Mouse (Mus musculus): Measurements from ENCODE around the gene Yipf6. TPM values are rescaled to one million over a fixed set of nuclear protein-coding genes. Genes with fewer than 3 reads are reported as not detected.
"Not testable (repeated sequence)": the region's sequence is repeated elsewhere in the genome, so short reads cannot be mapped to it uniquely, and the experiment has no call there.

The Yipf6 gene
- polyA plus RNA-seq, 1 experiment: 22.0 TPM

DNA sequence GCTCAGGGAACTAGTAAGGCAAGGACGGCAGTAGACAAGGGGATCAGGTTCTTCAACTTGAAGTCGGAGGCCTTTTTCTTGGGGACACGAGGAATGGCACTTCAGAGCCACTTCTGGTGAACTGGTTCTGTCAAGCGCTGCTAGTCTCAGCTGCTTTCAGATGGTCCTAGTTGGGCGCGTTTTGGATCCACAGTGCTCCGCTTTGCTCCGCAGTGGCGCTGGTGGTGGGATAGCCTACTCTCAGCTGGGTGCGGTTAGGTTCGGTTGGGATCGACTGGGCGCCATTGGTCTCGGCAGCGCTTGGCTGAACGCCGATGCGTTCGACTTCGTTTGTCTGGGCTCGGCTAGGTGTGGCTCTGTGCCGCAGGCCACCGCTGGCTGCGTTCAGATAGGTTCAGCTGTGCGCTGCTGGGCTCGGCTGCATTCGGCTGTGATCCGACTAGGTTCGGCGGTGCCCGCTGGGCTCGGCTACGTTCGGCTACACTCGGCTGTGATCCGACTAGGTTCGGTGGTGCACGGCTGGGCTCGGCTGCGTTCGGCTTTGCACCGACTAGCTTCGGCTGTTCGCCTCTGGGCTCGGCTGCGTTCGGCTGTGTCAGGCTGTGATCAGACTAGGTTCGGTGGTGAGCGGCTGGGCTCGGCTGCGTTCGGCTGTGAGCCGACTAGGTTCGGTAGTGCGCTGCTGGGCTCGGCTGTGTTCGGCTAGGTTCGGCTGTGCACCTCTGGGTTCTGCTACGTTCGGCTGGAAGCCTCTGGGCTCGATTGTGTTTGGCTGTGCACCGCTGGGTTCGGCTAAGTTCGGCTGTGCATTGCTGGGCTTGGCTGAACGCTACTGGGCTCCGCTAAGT is 815 bp downstream of the Yipf6 start:
- peaks cover 2% of the 10 kb centered on the region; the same call in 1 of the 2 replicates for H3K4me1 ChIP-seq (ENCODE audit: control insufficient read depth, insufficient read depth, low read length)
- H3K27ac ChIP-seq (ENCODE audit: insufficient read depth, low read length): peak overlapping the region; percentile 56
- DNase-seq: peak; percentile 92 to 98
- H3K27me3 ChIP-seq (ENCODE audit: control insufficient read depth, insufficient read depth, low read length): no peaks in the 10 kb centered on the region
- WGBS: 8% methylated on average over 66 of the region's 66 CpGs
- peak overlapping the region; percentile 80 for H3K4me3 ChIP-seq (replicated peaks; ENCODE audit: insufficient read depth, low read depth, low read length)
- TF ChIP-seq POLR2A (IDR thresholded peaks at IDR 0.05; ENCODE audit: borderline replicate concordance, insufficient read depth, low read length) (peak; percentile 49; the same call in 1 of the 2 replicates), CTCF (IDR thresholded peaks at IDR 0.05; ENCODE audit: borderline replicate concordance, insufficient read depth, low read depth, low read length) (no peak)

DNA sequence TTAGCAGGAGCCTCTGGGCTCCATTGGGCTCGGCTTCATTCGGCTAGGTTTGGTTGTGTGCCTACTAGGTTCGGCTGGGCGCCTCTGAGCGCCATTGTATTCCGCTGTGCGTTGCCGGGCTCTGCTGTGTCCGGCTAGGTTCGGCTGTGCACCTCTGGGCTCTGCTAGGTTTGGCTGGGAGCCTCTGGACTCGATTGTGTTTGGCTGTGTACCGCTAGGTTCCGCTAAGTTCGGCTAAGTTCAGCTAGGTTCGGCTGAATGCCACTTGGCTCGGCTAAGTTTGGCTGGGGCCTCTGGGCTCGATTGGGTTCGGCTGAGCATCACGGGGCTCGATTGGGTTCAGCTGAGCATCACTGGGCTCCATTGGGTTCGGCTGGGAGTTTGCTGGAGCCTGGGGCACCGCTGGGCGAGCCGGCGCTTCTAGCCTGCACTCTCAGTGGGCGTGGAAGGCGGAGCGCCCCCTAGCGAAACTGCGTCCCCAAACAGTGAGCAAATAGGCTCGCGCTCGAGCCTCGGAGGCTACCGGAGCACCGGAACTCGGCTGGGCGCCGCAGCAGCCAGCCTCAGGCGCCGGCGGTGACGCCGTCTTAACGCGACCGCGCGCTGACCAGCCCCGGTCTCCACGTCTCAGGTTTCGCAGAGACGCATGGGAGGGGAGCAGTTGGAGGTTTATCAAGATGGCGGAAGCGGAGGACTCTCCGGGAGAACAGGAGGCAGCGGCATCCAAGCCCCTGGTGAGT is 1.6 kb downstream of the Yipf6 start:
- no peaks in the 10 kb centered on the region for H3K27me3 ChIP-seq (ENCODE audit: control insufficient read depth, insufficient read depth, low read length)

DNA sequence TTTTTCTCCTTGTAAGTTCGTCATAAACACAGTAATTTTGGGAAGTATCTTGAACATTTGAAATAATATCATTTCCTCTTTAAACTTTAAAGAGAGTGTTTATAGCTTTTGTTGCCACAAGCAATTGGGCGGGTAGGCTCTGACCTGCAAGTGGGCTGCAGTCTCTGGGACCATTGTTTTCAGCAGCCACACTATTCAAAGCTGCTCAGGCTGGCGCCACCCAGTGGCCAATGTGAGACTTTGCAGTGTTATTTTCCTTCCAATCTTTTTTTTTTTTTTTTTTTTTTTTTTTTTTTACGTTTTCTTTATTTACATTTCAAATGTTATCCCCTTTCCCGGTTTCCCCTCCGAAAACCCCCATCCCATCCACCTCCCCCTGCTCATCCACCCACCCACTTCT is 17.8 kb downstream of the Yipf6 start:
- peak; percentile 57; the same call in 1 of the 2 replicates for TF ChIP-seq CTCF (IDR thresholded peaks at IDR 0.05; ENCODE audit: borderline replicate concordance, insufficient read depth, low read depth, low read length)
- TF ChIP-seq POLR2A (IDR thresholded peaks at IDR 0.05; ENCODE audit: borderline replicate concordance, insufficient read depth, low read length): no peak
- DNase-seq: no peak
- Histone ChIP-seq H3K4me1 (ENCODE audit: control insufficient read depth, insufficient read depth, low read length) (no peaks in the 10 kb centered on the region), H3K27ac (ENCODE audit: insufficient read depth, low read length) (no peak overlapping the region), H3K4me3 (replicated peaks; ENCODE audit: insufficient read depth, low read depth, low read length) (no peak overlapping the region), H3K27me3 (ENCODE audit: control insufficient read depth, insufficient read depth, low read length) (no peaks in the 10 kb centered on the region)
- 14% methylated on average over 6 of the region's 6 CpGs for WGBS

More for the DNA sequence above, 1.6 kb downstream of the Yipf6 start:
- TF ChIP-seq POLR2A (IDR thresholded peaks at IDR 0.05; ENCODE audit: borderline replicate concordance, insufficient read depth, low read length) (peak; percentile 34; the same call in 1 of the 2 replicates), CTCF (IDR thresholded peaks at IDR 0.05; ENCODE audit: borderline replicate concordance, insufficient read depth, low read depth, low read length) (peak; percentile 57)
- H3K4me1 ChIP-seq (ENCODE audit: control insufficient read depth, insufficient read depth, low read length): peaks cover 2% of the 10 kb centered on the region; the same call in 1 of the 2 replicates
- peak overlapping the region; percentile 78 for H3K4me3 ChIP-seq (replicated peaks; ENCODE audit: insufficient read depth, low read depth, low read length)
- peak; percentile 93 to 94 for DNase-seq
- H3K27ac ChIP-seq (ENCODE audit: insufficient read depth, low read length): peak overlapping the region; percentile 67
- 3% methylated on average over 57 of the region's 57 CpGs for WGBS

DNA sequence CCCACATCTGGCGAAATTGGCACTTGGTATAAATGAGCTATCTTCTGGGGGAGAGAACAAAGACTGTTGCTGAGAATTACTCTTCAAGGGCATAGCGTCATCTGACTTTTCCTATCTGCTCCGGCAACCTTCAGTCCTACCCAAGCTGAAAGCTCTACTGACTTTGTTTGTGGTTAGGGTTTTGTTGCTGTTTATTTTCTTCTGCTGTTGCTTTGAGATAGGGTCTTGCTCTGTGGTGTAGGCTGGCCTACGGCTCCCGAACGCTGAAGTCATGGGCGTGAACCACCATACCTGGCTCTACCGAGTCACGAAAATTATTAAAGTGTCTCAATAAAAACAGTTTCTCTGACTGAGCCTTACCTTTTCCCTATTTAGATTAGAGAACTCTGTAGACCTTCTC is 22.2 kb downstream of the Yipf6 start:
- TF ChIP-seq POLR2A (IDR thresholded peaks at IDR 0.05; ENCODE audit: borderline replicate concordance, insufficient read depth, low read length) (no peak), CTCF (IDR thresholded peaks at IDR 0.05; ENCODE audit: borderline replicate concordance, insufficient read depth, low read depth, low read length) (no peak)
- no peak overlapping the region for H3K4me3 ChIP-seq (replicated peaks; ENCODE audit: insufficient read depth, low read depth, low read length)
- no peaks in the 10 kb centered on the region for H3K4me1 ChIP-seq (ENCODE audit: control insufficient read depth, insufficient read depth, low read length)
- 93% methylated on average over 9 of the region's 9 CpGs for WGBS
- DNase-seq: no peak
- H3K27ac ChIP-seq (ENCODE audit: insufficient read depth, low read length): no peak overlapping the region
- H3K27me3 ChIP-seq (ENCODE audit: control insufficient read depth, insufficient read depth, low read length): no peaks in the 10 kb centered on the region

DNA sequence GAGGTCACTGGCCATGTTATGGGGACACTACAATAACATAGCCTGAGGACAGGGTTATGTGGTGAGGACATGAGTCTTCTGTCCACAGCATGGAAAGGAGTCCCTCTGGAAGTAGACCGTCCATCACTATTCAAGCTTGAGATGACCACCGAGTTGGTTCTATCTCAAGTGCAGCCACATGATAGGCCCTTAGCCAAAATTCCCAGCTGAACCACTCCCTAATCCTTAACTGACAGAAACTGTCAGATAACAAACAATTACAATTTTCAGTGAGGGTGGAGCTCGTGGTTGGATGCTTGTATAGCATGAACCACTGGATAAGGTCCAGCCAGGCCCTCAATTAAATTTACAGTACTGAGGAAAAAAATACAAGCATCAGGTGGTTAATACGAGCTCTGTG is 22.9 kb downstream of the Yipf6 start:
- 73% methylated on average over 4 of the region's 4 CpGs for WGBS
- Histone ChIP-seq H3K4me1 (ENCODE audit: control insufficient read depth, insufficient read depth, low read length) (no peaks in the 10 kb centered on the region), H3K27me3 (ENCODE audit: control insufficient read depth, insufficient read depth, low read length) (no peaks in the 10 kb centered on the region), H3K27ac (ENCODE audit: insufficient read depth, low read length) (no peak overlapping the region), H3K4me3 (replicated peaks; ENCODE audit: insufficient read depth, low read depth, low read length) (no peak overlapping the region)
- DNase-seq: no peak
- TF ChIP-seq POLR2A (IDR thresholded peaks at IDR 0.05; ENCODE audit: borderline replicate concordance, insufficient read depth, low read length) (no peak), CTCF (IDR thresholded peaks at IDR 0.05; ENCODE audit: borderline replicate concordance, insufficient read depth, low read depth, low read length) (no peak)

DNA sequence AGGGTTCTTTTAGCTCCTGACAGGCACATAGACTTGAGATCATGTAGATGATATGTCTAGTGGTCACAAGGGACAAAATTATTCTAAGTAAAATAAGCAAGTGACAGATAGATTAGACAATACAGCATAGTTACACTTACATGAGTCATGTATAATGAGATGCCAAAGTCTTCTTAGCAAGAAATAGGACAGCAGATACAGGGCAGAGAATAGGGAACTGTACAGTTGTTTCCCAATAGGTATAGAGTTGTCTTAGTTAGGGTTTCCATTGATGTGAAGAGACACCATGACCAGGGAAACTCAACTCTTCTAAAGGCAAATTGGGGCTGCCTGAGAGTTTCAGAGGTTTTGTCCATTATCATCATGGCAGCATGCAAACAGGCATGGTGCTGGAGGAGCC is 27.6 kb downstream of the Yipf6 start:
- Histone ChIP-seq H3K27ac (ENCODE audit: insufficient read depth, low read length) (no peak overlapping the region), H3K27me3 (ENCODE audit: control insufficient read depth, insufficient read depth, low read length) (no peaks in the 10 kb centered on the region), H3K4me1 (ENCODE audit: control insufficient read depth, insufficient read depth, low read length) (no peaks in the 10 kb centered on the region), H3K4me3 (replicated peaks; ENCODE audit: insufficient read depth, low read depth, low read length) (no peak overlapping the region)
- TF ChIP-seq POLR2A (IDR thresholded peaks at IDR 0.05; ENCODE audit: borderline replicate concordance, insufficient read depth, low read length): no peak
- TF ChIP-seq CTCF (IDR thresholded peaks at IDR 0.05; ENCODE audit: borderline replicate concordance, insufficient read depth, low read depth, low read length): no peak
- DNase-seq: no peak

DNA sequence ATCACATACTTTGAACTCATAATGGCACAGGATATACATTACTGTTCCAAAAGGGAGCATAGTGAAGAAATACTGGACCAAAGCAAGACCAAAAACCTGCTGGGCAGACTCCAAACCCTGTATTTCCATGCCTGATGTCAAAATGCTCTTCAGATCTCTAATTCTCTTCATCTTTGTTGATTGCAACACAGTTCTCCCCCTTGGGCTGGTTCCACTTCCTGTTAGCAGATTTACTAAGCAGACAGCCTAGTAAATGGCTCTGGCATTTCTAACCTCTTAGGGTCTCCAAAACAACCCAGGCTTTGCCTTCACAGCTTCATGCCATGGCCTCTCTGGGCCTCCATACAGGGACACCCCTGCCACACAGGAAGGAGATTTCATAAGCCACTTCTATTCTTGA is 28.4 kb downstream of the Yipf6 start:
- H3K4me3 ChIP-seq (replicated peaks; ENCODE audit: insufficient read depth, low read depth, low read length): no peak overlapping the region
- DNase-seq: no peak
- H3K27me3 ChIP-seq (ENCODE audit: control insufficient read depth, insufficient read depth, low read length): no peaks in the 10 kb centered on the region
- no peaks in the 10 kb centered on the region for H3K4me1 ChIP-seq (ENCODE audit: control insufficient read depth, insufficient read depth, low read length)
- TF ChIP-seq POLR2A (IDR thresholded peaks at IDR 0.05; ENCODE audit: borderline replicate concordance, insufficient read depth, low read length): no peak
- no peak for TF ChIP-seq CTCF (IDR thresholded peaks at IDR 0.05; ENCODE audit: borderline replicate concordance, insufficient read depth, low read depth, low read length)
- H3K27ac ChIP-seq (ENCODE audit: insufficient read depth, low read length): no peak overlapping the region

DNA sequence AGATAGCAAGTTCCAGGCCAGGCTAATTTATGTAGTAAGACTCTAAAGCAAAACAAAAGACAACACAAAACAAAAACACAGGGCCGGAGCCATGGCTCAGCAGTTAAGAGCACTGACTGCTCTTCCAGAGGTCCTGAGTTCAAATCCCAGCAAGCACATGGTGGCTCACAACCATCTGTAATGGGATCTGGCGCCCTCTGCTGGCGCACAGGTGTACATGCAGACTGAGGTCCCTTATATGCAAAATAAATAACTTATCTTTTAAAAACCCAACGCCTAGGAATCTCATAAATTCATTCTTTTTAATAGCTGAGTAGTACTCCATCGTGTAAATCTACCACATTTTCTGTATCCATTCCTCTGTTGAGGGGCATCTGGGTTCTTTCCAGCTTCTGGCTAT is 50.5 kb downstream of the Yipf6 start:
- not testable (repeated sequence) for DNase-seq
- WGBS: 54% methylated on average over 5 of the region's 5 CpGs

More for the DNA sequence above, 50.5 kb downstream of the Yipf6 start:
- H3K4me1 ChIP-seq (ENCODE audit: control insufficient read depth, insufficient read depth, low read length); H3K4me3 ChIP-seq (replicated peaks; ENCODE audit: insufficient read depth, low read depth, low read length); H3K27me3 ChIP-seq (ENCODE audit: control insufficient read depth, insufficient read depth, low read length); H3K27ac ChIP-seq (ENCODE audit: insufficient read depth, low read length): not testable (repeated sequence)

Measured in cerebellum, adult 2 months (tissue).